In genomic region chr10:20259476-20259875, GRCm38 (mm10) we compare ENCODE assay signal across 13 mouse cellular contexts.
"Had no signal": no experiment of that assay in that cellular context is flagged by ENCODE, and none has a peak within 500 bp of the region (broad histone marks: within the 10 kb centered on the region; RNA-seq: fewer than 3 reads in every experiment).

No protein-coding gene starts in this region.

- H3K36me3 ChIP-seq: limb, embryonic 10.5 days; liver, embryonic 15.5 days had no signal

- H3K9me3 ChIP-seq: limb, embryonic 10.5 days; liver, embryonic 15.5 days; midbrain, embryonic 10.5 days had no signal

- DNase-seq: lung, adult 2 months; right cerebral cortex, adult 18-20 months; thymus, postnatal 4 days had no signal

- H3K4me3 ChIP-seq: limb, embryonic 10.5 days; liver, embryonic 15.5 days; midbrain, embryonic 10.5 days had no signal

- H3K9ac ChIP-seq: liver, embryonic 15.5 days had no signal

- H3K4me1 ChIP-seq: midbrain, embryonic 10.5 days had no signal

- H3K4me2 ChIP-seq: liver, embryonic 11.5 days; liver, embryonic 15.5 days had no signal

- H3K27ac ChIP-seq: limb, embryonic 10.5 days; liver, embryonic 15.5 days; midbrain, embryonic 10.5 days; stomach, postnatal 0 days had no signal

- H3K27me3 ChIP-seq: liver, embryonic 15.5 days had no signal

- ATAC-seq: hindbrain, embryonic 16.5 days; inflammation-experienced regulatory T-cells, adult 6 months; intestine, postnatal 0 days; lung, postnatal 0 days; midbrain, embryonic 16.5 days had no signal
